Mouse (Mus musculus) MEL (cell line): ENCODE data around the gene Adamtsl2. TPM values are rescaled to one million over a fixed set of nuclear protein-coding genes. Genes with fewer than 3 reads are reported as not detected.

Experiments used
- DNase-seq: peaks from one replicate; pipeline ENCODE4 v3.0.0; 2011; ENCODE audit warnings: low read depth, low spot score
- H3K27ac ChIP-seq: 2 replicates; pipeline ENCODE4 v1.5.1; 2012; ENCODE audit warnings: low read depth, mild to moderate bottlenecking, control low read depth, low read length, moderate library complexity; ENCODE audit not compliant: control insufficient read depth
- H3K27me3 ChIP-seq, 2 experiments: fragments of 150-350 bp in 1 of 2; sonication (generic) in 1 of 2; 2 replicates each; pipeline ENCODE4 v1.6.1; 2012; ENCODE audit warnings: low read length in 2 of 2, mild to moderate bottlenecking in 2 of 2, improper control_type of control experiment in 1 of 2, moderate library complexity in 1 of 2; ENCODE audit not compliant: insufficient read depth in 2 of 2, control insufficient read depth in 1 of 2
- H3K36me3 ChIP-seq, 2 experiments: 2 replicates each; pipeline ENCODE4 v1.6.1; 2012 to 2014; ENCODE audit warnings: low read length in 2 of 2, improper control_type of control experiment in 1 of 2, inconsistent platforms in 1 of 2, mild to moderate bottlenecking in 1 of 2; ENCODE audit not compliant: insufficient read depth in 2 of 2, control insufficient read depth in 1 of 2
- H3K4me1 ChIP-seq, 2 experiments: fragments of 150-350 bp in 1 of 2; sonication (generic) in 1 of 2; 2 replicates each; pipeline ENCODE4 v1.6.1; 2012; ENCODE audit warnings: low read length in 2 of 2, improper control_type of control experiment in 1 of 2, mild to moderate bottlenecking in 1 of 2; ENCODE audit not compliant: insufficient read depth in 2 of 2, control insufficient read depth in 1 of 2
- H3K4me3 ChIP-seq, 2 experiments: fragments of 150-350 bp in 1 of 2; sonication (generic) in 1 of 2; 2 replicates each; pipeline ENCODE4 v1.5.1; 2012; ENCODE audit warnings: low read depth in 2 of 2, low read length in 2 of 2, mild to moderate bottlenecking in 2 of 2, moderate library complexity in 2 of 2, control low read depth in 1 of 2, improper control_type of control experiment in 1 of 2; ENCODE audit not compliant: control insufficient read depth in 1 of 2, insufficient read depth in 1 of 2
- H3K79me2 ChIP-seq: 2 replicates; pipeline ENCODE4 v1.6.1; 2012; ENCODE audit warnings: mild to moderate bottlenecking, low read length, moderate library complexity; ENCODE audit not compliant: control insufficient read depth, poor library complexity, insufficient read depth
- H3K9ac ChIP-seq: 2 replicates; pipeline ENCODE4 v1.6.1; 2012; ENCODE audit warnings: low read depth, mild to moderate bottlenecking, control low read depth, low read length, moderate library complexity; ENCODE audit not compliant: control insufficient read depth, poor library complexity, severe bottlenecking
- H3K9me3 ChIP-seq: fragments of 150-350 bp; sonication (generic); replicated peaks from 2 replicates; pipeline ENCODE4 v1.6.1; 2012; ENCODE audit warnings: mild to moderate bottlenecking, low read length, improper control_type of control experiment, moderate library complexity; ENCODE audit not compliant: insufficient read depth
- CHD1 ChIP-seq: IDR thresholded peaks from 2 replicates; pipeline ENCODE4 v1.6.1; 2012; ENCODE audit warnings: low read depth, mild to moderate bottlenecking, inconsistent platforms, low read length, improper control_type of control experiment
- CHD2 ChIP-seq: IDR thresholded peaks from 2 replicates; pipeline ENCODE4 v1.6.1; 2011; ENCODE audit warnings: low read length, improper control_type of control experiment
- CTCF ChIP-seq, 3 experiments: IDR thresholded peaks in 2 of 3; conservative IDR thresholded peaks in 1 of 3; 2 replicates each; pipeline ENCODE4 v1.5.1; 2011 to 2012; ENCODE audit warnings: low read length in 3 of 3, low read depth in 2 of 3, mild to moderate bottlenecking in 2 of 3, improper control_type of control experiment in 1 of 3, inconsistent platforms in 1 of 3, mixed read lengths in 1 of 3, moderate library complexity in 1 of 3; ENCODE audit not compliant: control insufficient read depth in 1 of 3, insufficient read depth in 1 of 3, poor library complexity in 1 of 3, severe bottlenecking in 1 of 3
- E2F4 ChIP-seq: IDR thresholded peaks from 2 replicates; pipeline ENCODE4 v1.6.1; 2011; ENCODE audit warnings: low read depth, low read length, improper control_type of control experiment, borderline replicate concordance
- EP300 ChIP-seq, 2 experiments: IDR thresholded peaks; 2 replicates each; pipeline ENCODE4 v1.6.1; 2011; ENCODE audit warnings: improper control_type of control experiment in 2 of 2, low read length in 2 of 2, low read depth in 1 of 2, mild to moderate bottlenecking in 1 of 2
- ETS1 ChIP-seq: IDR thresholded peaks from 2 replicates; pipeline ENCODE4 v1.6.1; 2012; ENCODE audit warnings: low read depth, mild to moderate bottlenecking, inconsistent platforms, low read length, improper control_type of control experiment, moderate library complexity
- GABPA ChIP-seq: IDR thresholded peaks from 2 replicates; pipeline ENCODE4 v1.6.1; 2012; ENCODE audit warnings: low read depth, mild to moderate bottlenecking, inconsistent platforms, low read length, improper control_type of control experiment, moderate library complexity
- JUND ChIP-seq: IDR thresholded peaks from 2 replicates; pipeline ENCODE4 v1.6.1; 2011; ENCODE audit warnings: low read depth, mild to moderate bottlenecking, improper control_type of control experiment, low read length
- KAT2A ChIP-seq: conservative IDR thresholded peaks from 2 replicates; pipeline ENCODE4 v1.6.1; 2012; ENCODE audit warnings: low read depth, low read length, improper control_type of control experiment, inconsistent platforms
- MAX ChIP-seq: IDR thresholded peaks from 2 replicates; pipeline ENCODE4 v1.6.1; 2011; ENCODE audit warnings: low read length, improper control_type of control experiment
- NELFE ChIP-seq: IDR thresholded peaks from 2 replicates; pipeline ENCODE4 v1.6.1; 2011; ENCODE audit warnings: low read depth, low read length, improper control_type of control experiment
- POLR2A ChIP-seq, 2 experiments: IDR thresholded peaks; 2 replicates each; pipeline ENCODE4 v1.6.1; 2011 to 2012; ENCODE audit warnings: low read length in 2 of 2, mild to moderate bottlenecking in 2 of 2, control low read depth in 1 of 2, improper control_type of control experiment in 1 of 2, low read depth in 1 of 2, moderate library complexity in 1 of 2; ENCODE audit not compliant: control insufficient read depth in 1 of 2, insufficient read depth in 1 of 2, poor library complexity in 1 of 2
- POLR2AphosphoS2 ChIP-seq: IDR thresholded peaks from 2 replicates; pipeline ENCODE4 v1.6.1; 2011; ENCODE audit warnings: low read length, improper control_type of control experiment
- POLR2AphosphoS5 ChIP-seq: IDR thresholded peaks from 2 replicates; pipeline ENCODE4 v1.6.1; 2012; ENCODE audit warnings: low read depth, borderline replicate concordance, mild to moderate bottlenecking, inconsistent platforms, low read length, moderate library complexity, mixed read lengths
- RAD21 ChIP-seq: IDR thresholded peaks from 2 replicates; pipeline ENCODE4 v1.6.1; 2011; ENCODE audit warnings: mild to moderate bottlenecking, low read depth, low read length, improper control_type of control experiment
- SIN3A ChIP-seq: IDR thresholded peaks from 2 replicates; pipeline ENCODE4 v1.6.1; 2012; ENCODE audit warnings: low read length, improper control_type of control experiment, inconsistent platforms
- SMC3 ChIP-seq: IDR thresholded peaks from 2 replicates; pipeline ENCODE4 v1.6.1; 2011; ENCODE audit warnings: low read depth, low read length, improper control_type of control experiment
- TCF12 ChIP-seq: IDR thresholded peaks from 2 replicates; pipeline ENCODE4 v1.6.1; 2014; ENCODE audit warnings: low read depth, mild to moderate bottlenecking, inconsistent platforms, low read length, improper control_type of control experiment, moderate library complexity
- UBTF ChIP-seq: IDR thresholded peaks from 2 replicates; pipeline ENCODE4 v1.6.1; 2012; ENCODE audit warnings: low read depth, mild to moderate bottlenecking, inconsistent platforms, low read length, improper control_type of control experiment, moderate library complexity, borderline replicate concordance; ENCODE audit not compliant: insufficient read depth
- USF1 ChIP-seq: IDR thresholded peaks from 2 replicates; pipeline ENCODE4 v1.6.1; 2014; ENCODE audit warnings: low read depth, mild to moderate bottlenecking, inconsistent platforms, low read length, improper control_type of control experiment, moderate library complexity
- USF2 ChIP-seq, 2 experiments: IDR thresholded peaks; 2 replicates each; pipeline ENCODE4 v1.6.1; 2011 to 2012; ENCODE audit warnings: improper control_type of control experiment in 2 of 2, low read length in 2 of 2, borderline replicate concordance in 1 of 2, inconsistent platforms in 1 of 2, low read depth in 1 of 2, mild to moderate bottlenecking in 1 of 2; ENCODE audit not compliant: insufficient read depth in 1 of 2
- ZC3H11A ChIP-seq: IDR thresholded peaks from 2 replicates; pipeline ENCODE4 v1.6.1; 2012; ENCODE audit warnings: low read depth, mild to moderate bottlenecking, inconsistent platforms, low read length, improper control_type of control experiment
- ZKSCAN1 ChIP-seq: IDR thresholded peaks from 2 replicates; pipeline ENCODE4 v1.6.1; 2012; ENCODE audit warnings: low read depth, mild to moderate bottlenecking, inconsistent platforms, low read length, improper control_type of control experiment, moderate library complexity
- ZMIZ1 ChIP-seq: IDR thresholded peaks from 2 replicates; pipeline ENCODE4 v1.6.1; 2012; ENCODE audit warnings: low read depth, mild to moderate bottlenecking, inconsistent platforms, low read length, improper control_type of control experiment, moderate library complexity
- polyA plus RNA-seq, 2 experiments: library from polyadenylated mRNA; stranded (reverse) in 1 of 2; unstranded in 1 of 2; fragments of >175 nt in 1 of 2; fragments of >200 nt in 1 of 2; gene quantifications; 2 replicates each; pipeline versions ENCODE4 v1.2.1 to v1.2.4; 2012; ENCODE audit warnings: low replicate concordance in 2 of 2, low read depth in 1 of 2; ENCODE audit not compliant: insufficient read length in 2 of 2, insufficient read depth in 1 of 2, missing spikeins in 1 of 2
- total RNA-seq: library from RNA; depleted of rRNA; stranded (reverse); fragments of 300-350 nt; gene quantifications from 2 replicates; pipeline ENCODE4 v1.2.3, GENCODE M21; 2012

Adamtsl2 gene
- total and polyA plus RNA-seq, 3 experiments = not detected

DNA sequence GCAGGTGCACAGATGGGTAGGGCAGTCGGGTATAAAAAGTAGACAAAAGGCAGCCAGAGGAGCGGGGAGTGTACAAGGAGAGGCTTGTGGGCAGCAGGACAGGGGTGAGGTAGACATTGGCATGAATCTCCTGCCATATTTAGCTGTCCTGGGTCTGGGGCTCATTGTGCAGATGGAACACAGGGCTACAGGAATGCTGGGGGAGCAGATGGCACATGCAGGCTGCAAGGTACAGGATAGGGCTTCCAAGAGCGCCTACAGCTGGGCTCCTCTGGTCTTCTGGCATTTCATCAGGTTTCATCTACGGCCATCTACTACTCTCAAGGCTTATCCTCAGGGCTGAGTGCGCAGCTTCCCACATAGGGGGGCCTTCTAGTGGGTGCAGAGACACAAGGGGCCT lies 29.9 kb downstream of the Adamtsl2 start:
- no peak overlapping the region for H3K9ac ChIP-seq
- no peak overlapping the region for H3K27ac ChIP-seq
- peaks cover 0 to 2% of the 10 kb centered on the region in 2 experiments; a peak in 1 of 4 replicates for H3K36me3 ChIP-seq
- H3K4me1 ChIP-seq = peaks cover 0 to 4% of the 10 kb centered on the region in 2 experiments; a peak in 1 of 4 replicates
- no peaks in the 10 kb centered on the region for H3K9me3 ChIP-seq
- no peak for DNase-seq
- H3K79me2 ChIP-seq = no peaks in the 10 kb centered on the region
- peaks cover 0 to 5% of the 10 kb centered on the region in 2 experiments; a peak in 2 of 4 replicates for H3K27me3 ChIP-seq
- TF ChIP-seq ZMIZ1 = no peak
- TF ChIP-seq GABPA = no peak
- TF ChIP-seq ZC3H11A = no peak
- no peak for TF ChIP-seq TCF12
- TF ChIP-seq EP300 (IDR thresholded peaks at IDR 0.05; ENCODE audit: low read depth in 1 of 2, low read length in 2 of 2) = no peak
- TF ChIP-seq NELFE = no peak
- no peak for TF ChIP-seq POLR2AphosphoS5
- TF ChIP-seq USF1 = no peak
- no peak for TF ChIP-seq UBTF
- no peak overlapping the region for H3K4me3 ChIP-seq

DNA sequence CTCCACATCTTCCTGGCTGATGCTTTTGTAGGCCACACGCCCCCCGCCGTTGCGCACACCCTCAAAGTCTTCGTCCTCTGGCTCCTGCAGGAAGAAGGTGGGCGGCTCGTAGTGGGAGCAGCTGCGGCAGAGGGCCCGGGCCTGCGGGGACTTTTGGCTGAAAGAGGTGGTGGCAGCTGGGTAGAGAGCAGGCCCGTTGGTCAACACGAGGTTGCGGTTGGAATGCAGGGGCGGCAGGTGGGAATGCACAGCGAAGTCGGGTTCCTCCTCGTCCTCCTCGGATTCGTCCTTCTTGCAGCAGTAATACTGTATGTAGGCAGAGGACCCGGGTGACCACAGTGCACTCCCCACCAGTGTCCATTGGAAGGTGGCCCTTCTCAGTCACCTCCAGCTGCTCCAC lies 33.4 kb downstream of the Adamtsl2 start:
- H3K27ac ChIP-seq = no peak overlapping the region
- DNase-seq = no peak
- TF ChIP-seq SMC3 (no peak), JUND (no peak), CTCF (IDR thresholded peaks at IDR 0.05 in 2 of 3, conservative IDR thresholded peaks at IDR 0.05 in 1 of 3; ENCODE audit: control insufficient read depth in 1 of 3, insufficient read depth in 1 of 3, low read depth in 2 of 3, low read length in 3 of 3, poor library complexity in 1 of 3, severe bottlenecking in 1 of 3) (no peak), KAT2A (no peak), TCF12 (no peak), GABPA (no peak), E2F4 (no peak), RAD21 (no peak), ETS1 (no peak), ZC3H11A (no peak), MAX (no peak), CHD2 (no peak), CHD1 (no peak), USF2 (IDR thresholded peaks at IDR 0.05; ENCODE audit: borderline replicate concordance in 1 of 2, insufficient read depth in 1 of 2, low read depth in 1 of 2, low read length in 2 of 2) (no peak), SIN3A (no peak), ZKSCAN1 (no peak), POLR2A (IDR thresholded peaks at IDR 0.05; ENCODE audit: control insufficient read depth in 1 of 2, insufficient read depth in 1 of 2, low read depth in 1 of 2, low read length in 2 of 2, poor library complexity in 1 of 2) (no peak), POLR2AphosphoS2 (no peak), NELFE (no peak)
- no peaks in the 10 kb centered on the region for H3K79me2 ChIP-seq
- H3K4me1 ChIP-seq = no peaks in the 10 kb centered on the region
- H3K9me3 ChIP-seq = no peaks in the 10 kb centered on the region
- no peaks in the 10 kb centered on the region for H3K36me3 ChIP-seq
- no peak overlapping the region for H3K9ac ChIP-seq
- no peak overlapping the region for H3K4me3 ChIP-seq
- H3K27me3 ChIP-seq = peaks cover 3 to 11% of the 10 kb centered on the region in 2 experiments
